Mouse (Mus musculus): ENCODE data around the gene Ptprj.

Gene Ptprj

GRCm38 (mm10) chr2:90525807-90526206 lies 54.6 kb downstream of the Ptprj start:
- no peak for DNase-seq (ENCODE audit: low read depth, low spot score)

GRCm38 (mm10) chr2:90522455-90522854 lies 58.0 kb downstream of the Ptprj start:
- no peak for DNase-seq (ENCODE audit: low read depth, low spot score)

- DNase-seq (ENCODE audit: low read depth, low spot score), result no peak
Measured at GRCm38 (mm10) chr2:90521909-90522308, 58.5 kb downstream of the Ptprj start.

- DNase-seq (ENCODE audit: low read depth, low spot score), result no peak
Measured at GRCm38 (mm10) chr2:90518296-90518695, 62.2 kb downstream of the Ptprj start.

GRCm38 (mm10) chr2:90514969-90515368 lies 65.5 kb downstream of the Ptprj start:
- DNase-seq (ENCODE audit: low read depth, low spot score), result no peak

- DNase-seq (ENCODE audit: low read depth, low spot score), result no peak
Measured at GRCm38 (mm10) chr2:90509268-90509667, 71.2 kb downstream of the Ptprj start.

- DNase-seq (ENCODE audit: low read depth, low spot score), result no peak
Measured at GRCm38 (mm10) chr2:90506143-90506542, 74.3 kb downstream of the Ptprj start.

- DNase-seq (ENCODE audit: low read depth, low spot score), result peak; percentile 65
Measured at GRCm38 (mm10) chr2:90504731-90505171, 75.7 kb downstream of the Ptprj start.

- no peak for DNase-seq (ENCODE audit: low read depth, low spot score)
Measured at GRCm38 (mm10) chr2:90503182-90503833, 77.1 kb downstream of the Ptprj start.

- DNase-seq (ENCODE audit: low read depth, low spot score), result no peak
Measured at GRCm38 (mm10) chr2:90502738-90503137, 77.7 kb downstream of the Ptprj start.

- no peak for DNase-seq (ENCODE audit: low read depth, low spot score)
Measured at GRCm38 (mm10) chr2:90501708-90502107, 78.7 kb downstream of the Ptprj start.

- DNase-seq (ENCODE audit: low read depth, low spot score), result no peak
Measured at GRCm38 (mm10) chr2:90500892-90501291, 79.6 kb downstream of the Ptprj start.

- no peak for DNase-seq (ENCODE audit: low read depth, low spot score)
Measured at GRCm38 (mm10) chr2:90499002-90499401, 81.4 kb downstream of the Ptprj start.

- no peak for DNase-seq (ENCODE audit: low read depth, low spot score)
Measured at GRCm38 (mm10) chr2:90497551-90497950, 82.9 kb downstream of the Ptprj start.

- peak; percentile 51 for DNase-seq (ENCODE audit: low read depth, low spot score)
Measured at GRCm38 (mm10) chr2:90496680-90497074, 83.8 kb downstream of the Ptprj start.

- DNase-seq (ENCODE audit: low read depth, low spot score), result peak; percentile 13
Measured at GRCm38 (mm10) chr2:90496012-90496679, 84.3 kb downstream of the Ptprj start.

GRCm38 (mm10) chr2:90490279-90491046 lies 90.0 kb downstream of the Ptprj start:
- peak; percentile 33 for DNase-seq (ENCODE audit: low read depth, low spot score)

GRCm38 (mm10) chr2:90489839-90490238 lies 90.6 kb downstream of the Ptprj start:
- no peak for DNase-seq (ENCODE audit: low read depth, low spot score)

- DNase-seq (ENCODE audit: low read depth, low spot score), result no peak
Measured at GRCm38 (mm10) chr2:90488690-90489590, 91.5 kb downstream of the Ptprj start.

- peak; percentile 73 for DNase-seq (ENCODE audit: low read depth, low spot score)
Measured at GRCm38 (mm10) chr2:90487471-90488238, 92.8 kb downstream of the Ptprj start.

Measured in CD4-positive, CD25-positive, alpha-beta regulatory T cell, adult 2 months (primary cell).